Mouse (Mus musculus) kidney, adult 11 months (tissue): Measurements from ENCODE around the gene Ccna1.

Source experiments
- DNase-seq: peaks from one replicate; pipeline ENCODE4 v3.0.0; 2022

Ccna1 gene

GRCm38 (mm10) chr3:55055038-55055746 is at the start of gene Ccna1:
Gene Ccna1 (minus strand): TSS chr3:55055501.
- DNase-seq: peak; percentile 53

DNA sequence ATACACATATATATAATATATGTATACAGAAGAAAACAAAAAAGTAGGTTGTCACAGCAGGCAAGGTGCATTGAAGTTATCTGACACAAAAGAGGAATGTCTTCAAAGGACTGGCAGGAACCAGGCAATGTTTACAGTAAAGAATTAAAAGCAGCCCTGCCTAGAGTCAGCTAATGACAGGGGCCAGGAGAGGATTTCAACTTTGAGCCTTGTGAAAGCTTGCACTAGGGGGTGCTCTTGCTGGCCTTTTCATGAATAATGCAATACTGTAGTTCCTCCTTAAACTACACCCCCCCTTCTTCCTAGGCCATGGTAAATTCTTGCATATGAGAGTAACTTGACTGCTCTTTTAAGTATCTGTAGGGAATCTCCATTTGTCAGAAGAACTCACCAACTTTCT is 45.8 kb upstream of the Ccna1 start:
- DNase-seq: no peak

GRCm38 (mm10) chr3:55098990-55099389 is 43.7 kb upstream of the Ccna1 start:
- DNase-seq: no peak

- no peak for DNase-seq
Measured at GRCm38 (mm10) chr3:55098014-55098413, 42.7 kb upstream of the Ccna1 start.

DNA sequence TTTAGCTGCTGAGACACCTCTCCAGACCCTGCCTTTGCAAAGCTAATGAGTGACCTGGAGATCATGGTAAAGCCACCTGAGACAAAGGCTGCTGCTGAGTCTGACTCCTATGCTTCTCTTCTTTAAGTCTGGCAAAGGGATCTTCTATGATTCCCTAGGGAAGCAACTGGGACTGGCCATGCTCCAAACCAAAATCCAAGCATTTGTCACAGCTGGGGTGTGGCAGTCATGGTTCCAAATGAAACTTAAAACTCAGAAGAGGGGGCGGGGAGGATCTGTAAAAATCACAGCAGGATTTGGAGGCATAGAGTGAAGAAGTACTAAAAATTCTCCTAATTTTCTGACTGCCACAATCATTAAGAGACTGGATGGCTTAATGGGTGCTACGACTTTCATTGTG is 41.9 kb upstream of the Ccna1 start:
- no peak for DNase-seq

DNA sequence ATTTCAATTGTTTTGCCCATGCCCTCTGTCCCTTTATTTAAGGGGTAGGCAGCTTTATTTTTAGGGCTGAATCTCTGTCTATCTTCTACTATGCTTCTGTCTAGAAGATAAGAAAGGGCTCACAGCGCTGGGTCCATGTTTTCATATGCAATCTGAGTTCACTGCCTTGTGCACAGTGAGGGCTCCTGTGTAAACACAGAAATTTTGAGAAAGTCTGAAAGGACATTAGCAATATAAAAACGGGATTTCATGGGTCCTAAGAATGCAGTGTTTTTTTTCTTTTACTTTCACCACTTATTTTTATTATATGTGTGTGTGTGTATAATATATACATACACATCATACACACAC is 41.3 kb upstream of the Ccna1 start:
- no peak for DNase-seq

- no peak for DNase-seq
Measured at GRCm38 (mm10) chr3:55095968-55096654, 40.8 kb upstream of the Ccna1 start.

- DNase-seq: no peak
Measured at GRCm38 (mm10) chr3:55093161-55093560, 37.9 kb upstream of the Ccna1 start.

DNA sequence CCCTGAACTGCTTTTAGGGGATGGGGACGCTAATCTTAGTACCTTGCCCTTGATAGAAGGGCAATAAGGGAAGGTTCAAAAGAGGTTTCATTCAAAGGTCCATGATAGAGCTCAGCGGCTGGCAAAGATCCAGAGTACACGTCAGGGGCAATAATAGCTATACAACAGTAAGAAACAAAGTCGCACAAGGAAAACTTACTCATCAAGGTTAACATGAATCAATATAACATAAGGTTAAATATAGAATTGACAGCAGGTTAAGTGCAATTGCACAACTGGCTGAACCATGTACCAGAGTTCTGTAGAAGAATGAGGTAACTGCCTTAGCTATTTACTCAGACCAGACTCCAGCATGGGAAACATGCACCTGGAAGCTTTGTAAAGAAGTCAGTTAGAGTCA is 34.0 kb upstream of the Ccna1 start:
- no peak for DNase-seq

GRCm38 (mm10) chr3:55088843-55089242 is 33.5 kb upstream of the Ccna1 start:
- peak; percentile 67 for DNase-seq

GRCm38 (mm10) chr3:55088359-55088758 is 33.1 kb upstream of the Ccna1 start:
- DNase-seq: no peak

- no peak for DNase-seq
Measured at GRCm38 (mm10) chr3:55087360-55087759, 32.1 kb upstream of the Ccna1 start.

GRCm38 (mm10) chr3:55086948-55087347 is 31.6 kb upstream of the Ccna1 start:
- no peak for DNase-seq

GRCm38 (mm10) chr3:55085716-55086115 is 30.4 kb upstream of the Ccna1 start:
- no peak for DNase-seq

DNA sequence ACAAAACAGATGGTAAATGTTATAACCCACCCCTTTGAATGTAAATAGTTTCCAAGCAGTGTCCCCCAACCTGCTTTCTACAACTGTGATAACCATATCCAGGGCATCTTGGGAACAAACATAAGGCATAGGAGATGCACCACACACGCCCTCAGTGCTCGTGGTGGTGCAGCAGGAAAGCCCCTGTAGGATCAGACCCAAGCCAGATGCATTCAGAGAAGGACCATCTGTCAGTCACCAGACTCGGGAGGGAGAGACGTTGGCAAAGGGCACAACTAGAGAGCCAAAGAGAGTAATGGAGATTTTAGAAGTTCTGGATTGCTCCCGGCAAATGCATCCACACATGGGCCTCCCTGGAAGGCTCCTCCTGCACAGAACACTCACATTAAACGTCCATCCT is 29.5 kb upstream of the Ccna1 start:
- DNase-seq: no peak

GRCm38 (mm10) chr3:55080055-55080454 is 24.8 kb upstream of the Ccna1 start:
- DNase-seq: peak; percentile 56

- no peak for DNase-seq
Measured at GRCm38 (mm10) chr3:55079619-55080018, 24.3 kb upstream of the Ccna1 start.

DNA sequence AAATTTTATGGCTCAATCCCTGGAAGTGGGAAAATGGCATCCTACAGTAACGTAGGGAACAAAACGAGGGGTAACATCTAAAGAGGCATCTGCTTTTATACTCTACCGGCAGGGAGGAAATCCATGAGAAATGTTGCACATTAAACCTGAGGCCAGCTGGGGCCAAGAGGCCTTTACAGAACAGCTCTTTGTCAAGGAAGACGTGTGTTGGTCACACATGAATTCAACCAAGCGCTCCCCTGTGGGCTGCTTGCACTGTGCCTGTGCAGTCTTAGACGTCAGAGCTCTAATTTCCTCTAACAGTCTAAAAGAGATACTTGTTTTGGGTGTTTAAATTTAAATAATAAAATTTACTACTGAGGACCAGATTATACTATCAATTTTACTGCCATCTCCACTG is 22.9 kb upstream of the Ccna1 start:
- no peak for DNase-seq

DNA sequence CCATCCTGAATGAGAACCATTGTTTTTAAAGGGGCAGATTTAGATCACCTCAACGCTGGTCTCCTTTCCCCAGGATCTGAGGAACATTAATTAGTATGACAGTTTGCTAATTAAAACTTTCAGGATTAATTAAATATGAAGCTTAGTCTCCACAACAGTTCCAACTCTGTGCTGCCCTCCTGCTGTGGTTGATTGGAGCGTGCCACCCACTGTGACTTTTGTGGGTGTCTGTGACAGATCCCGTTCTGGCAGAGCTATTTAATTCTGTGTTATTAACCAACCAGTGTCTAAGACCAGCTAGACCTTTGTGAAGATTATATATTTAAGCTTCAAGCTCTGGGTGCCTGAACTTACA is 20.0 kb upstream of the Ccna1 start:
- no peak for DNase-seq

- no peak for DNase-seq
Measured at GRCm38 (mm10) chr3:55074576-55075293, 19.4 kb upstream of the Ccna1 start.

DNA sequence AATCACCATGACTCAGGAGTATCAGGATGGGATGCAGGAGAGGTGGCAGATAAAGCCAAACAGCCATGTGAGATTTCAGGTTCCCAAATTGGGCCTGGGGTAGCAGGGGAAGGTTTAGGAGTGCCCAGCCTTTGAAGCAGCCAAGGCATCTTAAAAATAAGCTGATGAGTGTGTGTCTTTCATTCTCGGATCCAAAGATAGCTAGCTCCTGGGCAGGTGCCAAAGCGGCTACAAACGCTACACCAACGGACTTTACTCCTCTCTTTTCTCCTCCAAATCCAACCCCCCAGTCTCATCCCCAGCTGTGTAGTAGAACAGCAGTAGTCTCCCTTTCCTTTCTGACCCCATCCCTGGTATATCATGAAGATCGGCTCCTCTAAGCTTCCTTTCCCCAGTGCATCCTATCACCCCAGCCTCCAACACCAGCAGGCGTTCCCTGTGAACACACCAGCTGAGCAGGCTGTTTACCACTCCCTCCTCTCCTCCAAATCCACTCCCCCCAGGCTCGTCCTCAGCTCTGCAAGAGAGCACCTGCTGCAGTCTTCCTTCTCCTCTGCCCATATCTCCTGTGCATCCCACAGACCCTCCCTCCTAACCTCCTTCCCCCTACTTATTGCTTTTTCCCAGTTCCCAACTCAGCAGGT is 12.6 kb upstream of the Ccna1 start:
- no peak for DNase-seq

GRCm38 (mm10) chr3:55066666-55067023 is 11.3 kb upstream of the Ccna1 start:
- no peak for DNase-seq

- DNase-seq: no peak
Measured at GRCm38 (mm10) chr3:55065738-55066665, 10.7 kb upstream of the Ccna1 start.
